Mouse (Mus musculus) bone marrow, adult 2 months (tissue): ENCODE measurements around the gene B4galnt4. TPM values are rescaled to one million over a fixed set of nuclear protein-coding genes. Genes with fewer than 3 reads are reported as not detected.
A peak's percentile ranks its signal among the peaks of the same experiment; 100 is the strongest.

Source experiments
- H3K27ac ChIP-seq: fragments of 200-500 bp; 2 replicates; pipeline ENCODE4 v1.5.1; 2012; ENCODE audit warnings: low read depth, mild to moderate bottlenecking, control low read depth, inconsistent platforms, low read length; ENCODE audit not compliant: control insufficient read depth, poor library complexity, insufficient read depth
- H3K4me1 ChIP-seq: fragments of 200-500 bp; 2 replicates; pipeline ENCODE4 v1.6.1; 2011; ENCODE audit warnings: low read length; ENCODE audit not compliant: control insufficient read depth, insufficient read depth
- H3K4me3 ChIP-seq: fragments of 200-500 bp; replicated peaks from 2 replicates; pipeline ENCODE3; 2011; ENCODE audit warnings: mild to moderate bottlenecking, low read depth, low read length, control low read depth; ENCODE audit not compliant: control insufficient read depth
- CTCF ChIP-seq: fragments of 200-500 bp; IDR thresholded peaks from 2 replicates; pipeline ENCODE4 v1.5.1; 2011; ENCODE audit warnings: low read length, control low read depth; ENCODE audit not compliant: control insufficient read depth, insufficient read depth
- POLR2A ChIP-seq: fragments of 200-500 bp; IDR thresholded peaks from 2 replicates; pipeline ENCODE4 v1.6.1; 2011; ENCODE audit warnings: low read depth, mild to moderate bottlenecking, control low read depth, low read length, borderline replicate concordance; ENCODE audit not compliant: control insufficient read depth
- WGBS: fragments of 180-500 bp; shearing (Covaris S2); methylation state at CpG from one replicate; pipeline ENCODE4 v1.1.7; 2018; 5-methylcytosine and 5-hydroxymethylcytosine counted together
- polyA plus RNA-seq: library from polyadenylated mRNA; stranded (reverse); fragments of >200 nt; gene quantifications from 2 replicates; pipeline ENCODE4 v1.2.4, GENCODE M21; 2011; ENCODE audit warnings: low replicate concordance; ENCODE audit not compliant: missing spikeins, insufficient read depth, insufficient read length

B4galnt4 gene
- polyA plus RNA-seq, 1 experiment, result 2.1 TPM

DNA sequence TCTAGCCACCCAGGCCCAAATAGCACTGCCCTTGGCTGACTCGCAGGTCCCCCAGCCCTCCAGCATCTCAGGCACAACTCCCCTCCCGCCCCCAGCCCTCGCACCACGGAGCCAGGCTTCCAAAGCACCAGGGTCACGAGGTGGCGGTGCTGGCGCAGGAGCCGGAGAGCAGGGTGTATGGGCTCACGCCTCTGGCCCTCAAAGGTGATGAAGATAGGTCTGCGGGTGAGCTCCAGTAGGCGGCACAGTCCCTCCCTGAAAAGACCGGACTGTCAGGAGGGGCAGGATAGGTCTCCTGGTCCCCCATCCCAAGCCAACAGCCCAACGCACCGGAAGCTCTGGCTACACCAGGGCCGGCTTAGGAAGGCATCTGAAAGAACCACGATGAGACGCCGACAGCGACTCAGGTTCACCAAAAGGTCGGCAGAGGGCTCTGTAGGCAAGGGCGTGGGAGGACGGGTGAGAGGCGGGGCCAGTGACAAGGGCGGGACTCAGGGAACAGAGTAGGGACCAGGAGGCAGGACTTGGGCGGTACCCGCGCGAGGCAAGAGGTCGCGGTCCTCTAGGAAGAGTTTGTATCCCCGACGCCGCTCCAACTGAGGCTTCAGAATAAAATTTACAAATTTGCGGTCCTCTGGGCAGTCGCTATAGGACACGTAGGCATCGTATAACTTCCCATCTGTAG lies 31.3 kb downstream of the B4galnt4 start:
- TF ChIP-seq POLR2A (no peak), CTCF (peak; percentile 87)

DNA sequence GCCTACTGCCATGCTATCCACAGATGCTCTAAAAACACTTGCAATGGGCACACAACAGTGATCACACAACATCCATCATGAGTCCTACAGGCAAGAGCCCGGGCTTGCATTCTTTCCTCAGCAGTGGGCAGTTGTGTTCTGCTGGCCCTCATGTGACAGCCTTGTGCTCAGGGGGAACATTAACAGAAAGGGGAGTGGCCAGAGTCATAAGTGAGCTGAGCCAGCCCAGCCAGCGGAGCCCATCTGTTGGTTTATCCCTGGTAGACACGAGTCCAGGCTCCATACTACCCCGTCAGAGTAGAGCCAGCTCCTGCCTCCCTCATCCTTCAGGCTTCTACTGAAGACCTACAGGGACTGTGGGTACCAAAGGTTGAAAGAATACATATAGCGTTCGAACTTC lies 33.0 kb downstream of the B4galnt4 start:
- 84% methylated on average over 6 of the region's 6 CpGs for WGBS
- Histone ChIP-seq H3K4me1 (peaks cover 15% of the 10 kb centered on the region), H3K27ac (no peak overlapping the region), H3K4me3 (no peak overlapping the region)
- no peak for TF ChIP-seq POLR2A
- no peak for TF ChIP-seq CTCF

More for the DNA sequence above, 31.3 kb downstream of the B4galnt4 start:
- Histone ChIP-seq H3K4me1 (peaks cover 17% of the 10 kb centered on the region), H3K27ac (peak overlapping the region; percentile 13; the same call in 1 of the 2 replicates), H3K4me3 (no peak overlapping the region)
- WGBS, result 32% methylated on average over 37 of the region's 37 CpGs

DNA sequence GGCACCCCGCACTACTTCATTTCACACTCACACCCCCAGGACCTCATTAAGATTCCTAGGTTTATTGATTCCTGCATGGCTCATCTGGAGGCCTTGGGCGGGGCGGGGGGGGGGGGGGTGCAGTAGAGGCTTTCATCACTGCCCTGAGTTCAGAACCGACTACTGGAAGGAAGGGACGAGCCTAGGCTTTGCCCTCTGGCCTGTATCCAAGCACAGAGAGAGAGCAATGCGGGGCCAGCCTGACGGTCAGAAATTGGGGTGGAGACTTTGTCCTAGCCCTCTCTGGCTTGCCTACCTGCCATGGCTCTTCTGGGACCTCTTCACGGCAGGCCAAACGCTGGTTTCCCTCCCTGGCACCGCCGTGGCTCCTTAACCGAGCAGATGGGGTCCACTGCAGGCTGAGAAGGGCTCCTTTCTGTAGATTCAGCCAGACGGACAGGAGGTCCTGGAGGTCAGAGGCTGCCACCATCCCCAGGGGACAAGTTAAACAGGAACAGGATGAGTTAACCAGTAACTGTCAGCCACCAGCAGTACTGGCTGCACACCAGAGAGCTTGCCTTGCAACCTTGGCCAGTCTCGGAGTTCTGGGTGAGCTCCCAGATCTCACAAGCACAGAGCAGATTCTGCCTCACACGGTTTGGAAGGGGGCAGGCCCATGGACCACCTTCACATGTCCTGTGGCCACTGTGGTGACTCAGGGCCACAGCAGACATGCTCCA lies 33.7 kb downstream of the B4galnt4 start:
- no peak overlapping the region for H3K4me3 ChIP-seq
- no peak for TF ChIP-seq CTCF
- no peak for TF ChIP-seq POLR2A
- H3K4me1 ChIP-seq, result peaks cover 15% of the 10 kb centered on the region
- 53% methylated on average over 15 of the region's 15 CpGs for WGBS
- no peak overlapping the region for H3K27ac ChIP-seq

DNA sequence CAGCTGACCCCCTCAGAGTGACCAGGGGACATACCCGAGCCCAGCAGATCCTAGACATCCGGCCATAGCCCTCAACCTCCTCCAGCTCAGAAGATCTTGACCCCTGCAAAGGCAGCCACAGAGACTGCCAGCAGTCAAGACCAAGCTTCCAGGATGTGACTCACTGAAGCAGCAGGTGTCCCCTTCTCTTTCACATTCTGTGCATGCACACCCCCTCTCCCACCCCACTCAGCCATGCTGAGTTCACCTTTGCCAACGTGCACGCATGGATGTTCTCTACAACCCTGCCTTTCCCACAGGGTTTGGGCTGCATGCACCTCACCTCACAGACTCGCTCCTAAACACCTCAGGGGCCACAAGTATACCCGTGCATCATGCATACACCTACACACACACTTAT lies 35.1 kb downstream of the B4galnt4 start:
- peaks cover 15% of the 10 kb centered on the region for H3K4me1 ChIP-seq
- TF ChIP-seq CTCF (no peak), POLR2A (no peak)
- H3K4me3 ChIP-seq, result peak overlapping the region; percentile 76
- 9% methylated on average over 6 of the region's 6 CpGs for whole genome bisulfite sequencing
- H3K27ac ChIP-seq, result peak overlapping the region; percentile 85

DNA sequence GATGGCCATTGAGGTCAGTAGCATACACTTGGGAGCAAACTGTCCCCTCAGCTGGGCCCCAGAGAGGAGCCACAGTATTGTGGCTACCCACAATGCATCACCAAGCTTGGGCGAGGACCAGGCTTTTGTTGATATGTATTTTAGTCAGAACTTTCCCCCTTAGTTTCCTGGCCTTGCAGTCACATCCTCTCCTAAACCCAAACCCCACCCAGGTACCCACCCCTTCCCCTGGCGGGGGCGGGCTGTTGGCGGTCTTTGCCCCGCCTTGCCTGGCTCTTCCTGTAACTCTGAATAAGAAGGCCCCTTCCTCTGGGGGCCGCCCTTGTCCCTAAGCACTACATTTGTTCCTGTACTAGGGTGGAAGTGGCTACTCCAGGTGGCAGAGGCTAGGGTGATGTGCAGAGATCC lies 35.7 kb downstream of the B4galnt4 start:
- peak overlapping the region; percentile 76 for H3K4me3 ChIP-seq
- WGBS, result 2% methylated on average over 6 of the region's 6 CpGs
- peaks cover 15% of the 10 kb centered on the region for H3K4me1 ChIP-seq
- H3K27ac ChIP-seq, result peak overlapping the region; percentile 85
- TF ChIP-seq CTCF (0 out of 2 replicates have a peak, but pooled peaks have one; percentile 12), POLR2A (no peak)

DNA sequence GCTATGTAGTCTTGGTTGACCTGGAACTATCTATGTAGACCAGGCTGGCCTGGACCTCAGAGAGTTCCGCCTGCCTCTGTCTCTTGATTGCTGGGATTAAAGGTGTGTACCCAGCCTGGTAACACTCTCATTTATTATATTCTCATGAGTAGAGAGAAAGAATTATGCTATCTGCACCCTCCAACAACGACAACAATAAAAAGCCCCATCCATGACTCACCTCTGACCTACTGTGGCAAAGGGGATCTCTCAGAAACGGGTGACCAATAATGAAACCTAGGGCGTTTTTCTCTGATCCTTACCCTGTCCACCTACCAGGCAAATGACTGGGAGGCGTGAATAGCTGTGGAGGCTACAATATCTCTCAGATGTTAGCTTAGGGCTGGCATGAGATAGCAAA lies 36.3 kb downstream of the B4galnt4 start:
- WGBS, result 53% methylated on average over 5 of the region's 5 CpGs
- peak overlapping the region; percentile 35; the same call in 1 of the 2 replicates for H3K27ac ChIP-seq
- peaks cover 15% of the 10 kb centered on the region for H3K4me1 ChIP-seq
- no peak overlapping the region for H3K4me3 ChIP-seq
- TF ChIP-seq POLR2A (no peak), CTCF (no peak)

DNA sequence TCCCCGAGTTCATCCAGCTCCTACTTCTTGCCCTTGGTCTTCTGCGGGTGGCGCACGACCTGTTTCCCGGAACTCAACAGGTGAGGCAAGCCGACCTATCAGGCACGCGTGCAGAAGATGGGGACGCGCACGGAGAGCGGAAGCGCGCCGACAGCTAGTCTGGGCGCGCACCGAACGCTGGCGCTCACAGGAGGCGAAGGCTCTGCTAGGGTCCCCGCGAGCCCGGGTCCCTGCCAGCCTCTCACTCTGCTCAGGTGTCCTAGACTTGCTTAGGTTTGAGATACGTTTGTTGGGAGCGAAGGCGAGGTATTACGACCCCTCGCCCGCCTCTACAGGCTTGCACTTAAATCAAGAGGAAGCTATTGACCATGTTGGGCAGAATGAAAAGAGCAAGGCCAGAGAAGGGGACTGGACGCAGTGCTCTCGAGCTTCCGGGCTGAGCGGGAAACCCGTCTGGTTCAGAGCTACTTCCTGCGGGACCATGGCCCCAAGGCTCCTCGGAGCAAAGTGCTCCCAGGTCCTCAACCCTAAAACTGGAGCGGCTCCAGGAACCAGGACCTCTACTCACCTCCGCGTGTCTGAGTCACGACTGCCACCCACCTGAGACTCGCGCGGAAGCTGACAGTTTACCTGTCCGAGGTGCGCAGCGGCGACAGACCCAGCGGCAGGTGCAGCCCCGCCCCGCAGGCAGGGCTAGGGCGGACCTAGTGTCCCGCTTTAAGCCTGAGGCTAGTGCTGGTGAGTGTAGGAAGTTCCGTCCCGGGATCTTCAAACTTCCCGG lies 39.2 kb downstream of the B4galnt4 start, which contains the start of gene Sigirr:
Gene Sigirr, minus strand, starts transcription at position 662 of the 781 bp plus-strand sequence.
- Histone ChIP-seq H3K27ac (no peak within 1 kb of the TSS), H3K4me1 (peaks cover 9% of the 10 kb centered on the region), H3K4me3 (peak within 1 kb of the TSS; percentile 47)
- 6% methylated on average over 56 of the region's 56 CpGs for WGBS
- TF ChIP-seq CTCF, result no peak
- TF ChIP-seq POLR2A, result peak; percentile 66; the same call in 1 of the 2 replicates

DNA sequence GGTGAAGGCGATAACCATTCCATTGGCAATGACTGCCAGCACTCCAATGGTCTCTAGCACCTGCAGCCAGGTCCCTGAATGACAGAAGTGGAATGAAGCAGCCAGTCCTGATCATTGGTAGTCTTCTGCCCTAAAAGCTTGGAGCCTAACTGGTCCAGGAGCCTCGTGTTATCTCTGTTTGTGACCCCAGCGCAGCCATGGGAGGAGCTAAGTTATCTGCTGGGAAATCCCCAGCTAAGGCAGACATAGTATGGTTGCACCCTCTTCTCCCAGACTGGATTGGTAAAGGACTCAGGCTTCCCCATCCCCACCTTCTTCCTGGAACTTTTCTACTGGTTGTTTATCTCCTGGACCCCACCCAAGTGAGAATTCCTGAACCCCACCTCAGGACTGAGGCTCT lies 42.3 kb downstream of the B4galnt4 start:
- Histone ChIP-seq H3K4me3 (no peak overlapping the region), H3K27ac (no peak overlapping the region), H3K4me1 (no peaks in the 10 kb centered on the region)
- WGBS, result 72% methylated on average over 3 of the region's 3 CpGs
- no peak for TF ChIP-seq POLR2A
- TF ChIP-seq CTCF, result no peak
